Mouse (Mus musculus) kidney, adult 2 months (tissue): ENCODE measurements around the gene BC005537. TPM values are rescaled to one million over a fixed set of nuclear protein-coding genes. Genes with fewer than 3 reads are reported as not detected.
"Not testable (repeated sequence)": the region's sequence is repeated elsewhere in the genome, so short reads cannot be mapped to it uniquely, and the experiment has no call there.

ENCODE experiments used
- DNase-seq: peaks from one replicate; pipeline ENCODE4 v3.0.0; 2021
- H3K27ac ChIP-seq: fragments of 200-500 bp; 2 replicates; pipeline ENCODE4 v1.5.1; 2012; ENCODE audit warnings: low read depth, low read length, control low read depth, inconsistent platforms; ENCODE audit not compliant: insufficient read depth
- H3K27me3 ChIP-seq: fragments of 200-500 bp; replicated peaks from 2 replicates; pipeline ENCODE4 v1.6.1; 2012; ENCODE audit warnings: mild to moderate bottlenecking, moderate library complexity, low read length, inconsistent platforms; ENCODE audit not compliant: control insufficient read depth, insufficient read depth
- H3K36me3 ChIP-seq: fragments of 200-500 bp; 2 replicates; pipeline ENCODE4 v1.6.1; 2012; ENCODE audit warnings: mild to moderate bottlenecking, moderate library complexity, low read length, inconsistent platforms; ENCODE audit not compliant: control insufficient read depth, insufficient read depth
- H3K4me1 ChIP-seq: fragments of 200-500 bp; 2 replicates; pipeline ENCODE4 v1.6.1; 2011; ENCODE audit warnings: low read length; ENCODE audit not compliant: control insufficient read depth, insufficient read depth
- H3K4me3 ChIP-seq: fragments of 200-500 bp; 2 replicates; pipeline ENCODE4 v1.5.1; 2011; ENCODE audit warnings: mild to moderate bottlenecking, low read depth, low read length, control low read depth; ENCODE audit not compliant: insufficient read depth
- CTCF ChIP-seq: fragments of 200-500 bp; conservative IDR thresholded peaks from 2 replicates; pipeline ENCODE4 v1.5.1; 2011; ENCODE audit warnings: low read depth, mild to moderate bottlenecking, control low read depth, low read length, moderate library complexity, mixed read lengths; ENCODE audit not compliant: insufficient read depth, insufficient read length
- POLR2A ChIP-seq: fragments of 200-500 bp; IDR thresholded peaks from one replicate; pipeline ENCODE4 v1.6.1; 2011; ENCODE audit warnings: low read depth, low read length, control low read depth
- WGBS: fragments of 180-500 bp; shearing (Covaris S2); methylation state at CpG from one replicate; pipeline ENCODE4 v1.1.7; 2018; 5-methylcytosine and 5-hydroxymethylcytosine counted together
- polyA plus RNA-seq: library from polyadenylated mRNA; depleted of rRNA; stranded (reverse); fragments of >200 nt; gene quantifications from 2 replicates; pipeline ENCODE4 v1.2.3, GENCODE M21; 2012

BC005537 gene
- polyA plus RNA-seq, 1 experiment, result 42.4 TPM

DNA sequence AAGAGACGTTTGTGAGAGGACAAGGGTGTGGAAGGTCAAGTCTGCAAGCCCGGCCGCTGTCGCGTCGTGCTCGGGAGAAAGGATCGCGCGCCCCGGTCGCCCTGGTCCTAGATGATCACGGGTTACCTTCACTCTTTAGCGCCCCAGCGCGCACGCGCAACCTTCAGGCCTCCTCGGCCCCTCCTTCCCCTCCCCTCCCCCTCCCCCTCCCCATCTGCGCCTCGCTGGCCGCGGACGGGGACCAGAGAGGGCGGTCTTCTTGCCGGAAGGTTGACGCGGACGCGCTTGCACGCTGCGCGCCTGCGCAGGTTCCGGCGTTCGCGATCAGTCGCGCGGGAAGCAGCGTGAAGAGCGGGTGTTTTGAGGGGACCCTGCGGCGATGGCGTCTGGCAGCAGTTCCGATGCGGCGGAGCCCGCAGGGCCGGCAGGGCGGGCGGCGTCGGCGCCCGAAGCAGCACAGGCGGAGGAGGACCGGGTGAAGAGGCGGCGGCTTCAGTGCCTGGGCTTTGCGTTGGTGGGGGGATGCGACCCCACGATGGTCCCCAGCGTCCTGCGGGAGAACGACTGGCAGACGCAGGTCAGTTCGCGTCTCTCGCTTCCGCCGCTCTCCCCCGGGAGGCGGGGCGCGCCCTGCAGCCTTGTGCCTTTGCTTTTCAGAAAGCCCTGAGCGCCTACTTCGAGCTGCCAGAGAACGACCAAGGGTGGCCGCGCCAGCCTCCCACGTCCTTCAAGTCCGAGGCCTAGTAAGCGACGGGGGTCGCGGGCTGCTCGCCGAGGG is 30.1 kb downstream of the BC005537 start, which contains the start of the genes Acot13 and Tdp2:
Gene Acot13, minus strand, starts transcription at position 188 of the 778 bp plus-strand sequence.
Gene Tdp2, plus strand, starts transcription at position 327 of the 778 bp plus-strand sequence.
- no peaks in the 10 kb centered on the region for H3K36me3 ChIP-seq
- TF ChIP-seq POLR2A, result peak; percentile 53
- no peak for TF ChIP-seq CTCF
- peaks cover 14% of the 10 kb centered on the region; the same call in 1 of the 2 replicates for H3K4me1 ChIP-seq
- peak within 1 kb of the TSS; percentile 88 for H3K27ac ChIP-seq
- peak within 1 kb of the TSS; percentile 80 for H3K4me3 ChIP-seq
- DNase-seq, result peak; percentile 97
- under 1% methylated on average over 90 of the region's 90 CpGs for WGBS
- H3K27me3 ChIP-seq, result no peaks in the 10 kb centered on the region

DNA sequence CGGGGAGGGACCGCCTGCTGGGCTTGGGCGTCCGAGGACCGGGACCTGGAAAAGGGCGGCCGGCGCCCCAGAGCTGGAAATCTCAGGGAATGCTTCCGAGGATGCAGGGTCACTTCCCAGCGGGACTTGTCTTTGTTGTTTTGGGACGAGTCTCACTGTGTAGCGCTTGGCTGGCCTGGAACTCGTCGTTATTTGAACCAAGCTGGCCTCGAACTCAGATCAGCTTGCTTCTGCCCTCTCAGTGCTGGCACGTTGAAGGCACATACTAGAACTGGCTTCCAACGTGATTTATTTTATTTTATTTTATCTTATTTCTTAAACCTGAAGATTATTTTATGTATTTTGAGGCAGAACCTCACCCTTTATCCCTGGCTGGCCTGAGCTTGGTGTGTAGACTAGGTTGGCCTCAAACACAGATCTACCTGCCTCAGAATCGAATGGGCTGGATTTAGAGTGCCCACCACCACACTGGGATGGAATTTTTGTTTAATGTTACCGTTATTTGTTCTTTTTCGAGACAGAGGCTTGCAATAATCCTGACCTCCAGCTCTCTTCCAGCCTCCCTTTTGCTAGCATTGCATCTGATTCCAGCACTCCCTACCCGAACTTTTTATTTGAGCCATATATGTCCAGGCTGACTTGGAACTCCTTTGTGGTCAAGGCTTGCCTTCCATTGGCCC is 30.8 kb downstream of the BC005537 start:
- Histone ChIP-seq H3K27me3 (no peaks in the 10 kb centered on the region), H3K27ac (peak overlapping the region; percentile 68), H3K36me3 (no peaks in the 10 kb centered on the region), H3K4me3 (peak overlapping the region; percentile 80), H3K4me1 (peaks cover 9% of the 10 kb centered on the region; the same call in 1 of the 2 replicates)
- TF ChIP-seq POLR2A (no peak), CTCF (no peak)
- no peak for DNase-seq
- 2% methylated on average over 21 of the region's 21 CpGs for WGBS

DNA sequence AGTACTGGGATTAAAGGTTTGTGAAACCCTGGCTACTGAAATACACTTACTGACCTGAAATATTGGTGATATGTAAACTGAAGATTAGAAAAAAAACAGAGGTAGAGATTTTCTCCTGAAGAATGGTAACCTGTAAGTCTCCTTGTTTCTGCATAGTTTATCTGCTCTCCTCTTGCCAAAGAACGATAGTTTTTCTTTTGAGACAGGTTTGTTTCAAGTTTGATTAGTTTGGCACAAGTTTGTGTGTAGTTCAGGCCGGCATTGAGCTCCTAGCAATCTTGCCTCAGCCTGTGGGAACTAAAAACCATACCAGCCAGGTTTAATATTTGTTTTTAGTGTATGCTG is 31.3 kb downstream of the BC005537 start:
- H3K36me3 ChIP-seq, result no peaks in the 10 kb centered on the region
- TF ChIP-seq POLR2A, result no peak
- TF ChIP-seq CTCF, result no peak
- H3K4me1 ChIP-seq, result peaks cover 9% of the 10 kb centered on the region; the same call in 1 of the 2 replicates
- peak overlapping the region; percentile 80 for H3K4me3 ChIP-seq
- no peaks in the 10 kb centered on the region for H3K27me3 ChIP-seq
- WGBS, result 11% methylated on average over 2 of the region's 2 CpGs
- DNase-seq, result no peak
- H3K27ac ChIP-seq, result 0 out of 2 replicates have a peak overlapping the region, but pooled peaks have one; percentile 60

DNA sequence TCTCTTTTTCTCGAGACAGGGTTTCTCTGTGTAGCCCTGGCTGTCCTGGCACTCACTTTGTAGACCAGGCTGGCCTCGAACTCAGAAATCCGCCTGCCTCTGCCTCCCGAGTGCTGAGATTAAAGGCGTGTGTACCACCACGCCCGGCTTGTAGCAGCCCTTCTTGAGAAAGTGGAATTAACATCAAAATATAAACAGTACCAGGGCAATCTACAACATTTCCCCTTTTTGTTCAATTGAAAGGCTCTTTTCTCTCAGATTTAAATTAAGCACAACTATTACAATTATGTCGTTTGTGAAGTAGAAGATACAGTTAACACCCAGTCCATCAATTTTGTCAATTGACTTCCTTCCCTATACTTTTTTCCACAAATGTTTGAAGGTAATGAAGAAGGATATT is 36.3 kb downstream of the BC005537 start:
- DNase-seq, H3K36me3 ChIP-seq, H3K27me3 ChIP-seq, H3K4me3 ChIP-seq, H3K27ac ChIP-seq, H3K4me1 ChIP-seq: not testable (repeated sequence)
- WGBS, result 91% methylated on average over 8 of the region's 8 CpGs

DNA sequence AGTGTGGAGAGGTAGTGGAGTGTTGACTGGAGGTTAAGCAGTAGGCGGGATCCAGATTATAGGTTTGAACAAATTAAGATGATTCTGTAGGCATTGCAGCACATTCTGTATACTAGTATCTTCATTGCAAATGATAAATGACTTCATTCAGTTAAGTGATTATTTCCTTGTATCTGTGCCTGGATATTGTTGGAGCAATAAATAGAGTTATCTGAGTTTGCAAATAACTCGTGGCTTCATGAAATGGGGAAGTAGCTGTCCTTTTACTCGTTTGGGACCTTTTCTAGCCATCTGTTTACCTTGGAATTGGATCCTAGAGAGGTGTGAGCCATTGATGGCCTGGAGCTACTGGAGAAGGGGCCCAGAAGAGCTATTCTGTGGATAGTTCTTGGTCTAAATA is 38.4 kb downstream of the BC005537 start:
- no peak overlapping the region; the same call in 1 of the 2 replicates for H3K27ac ChIP-seq
- DNase-seq, result no peak
- H3K27me3 ChIP-seq, result no peaks in the 10 kb centered on the region
- WGBS, result 60% methylated on average over 3 of the region's 3 CpGs
- H3K4me1 ChIP-seq, result no peaks in the 10 kb centered on the region; the same call in 1 of the 2 replicates
- no peak for TF ChIP-seq CTCF
- no peak for TF ChIP-seq POLR2A
- no peaks in the 10 kb centered on the region; the same call in 1 of the 2 replicates for H3K36me3 ChIP-seq
- no peak overlapping the region for H3K4me3 ChIP-seq

DNA sequence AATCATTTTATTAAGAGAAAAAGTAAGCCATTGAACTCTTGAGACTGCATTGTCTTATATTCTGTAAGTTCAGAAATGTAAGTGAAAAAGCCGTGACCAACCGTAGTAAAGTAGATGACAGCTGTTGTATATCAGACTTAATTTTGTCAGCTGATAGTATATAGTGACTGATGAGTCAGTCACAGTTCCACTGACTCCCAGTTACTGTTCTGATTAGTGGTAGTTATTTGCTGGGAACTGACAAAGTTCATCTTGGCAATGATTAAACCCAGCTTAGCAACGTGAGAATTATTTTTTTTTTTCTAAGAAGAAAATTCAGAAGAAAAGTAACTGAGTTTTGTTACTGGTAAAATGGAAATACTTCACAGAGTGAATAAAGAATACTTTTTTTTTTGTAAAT is 40.2 kb downstream of the BC005537 start:
- Histone ChIP-seq H3K27ac (no peak overlapping the region), H3K27me3 (no peaks in the 10 kb centered on the region), H3K36me3 (no peaks in the 10 kb centered on the region; the same call in 1 of the 2 replicates), H3K4me1 (no peaks in the 10 kb centered on the region; the same call in 1 of the 2 replicates), H3K4me3 (no peak overlapping the region)
- WGBS, result 50% methylated on average over 3 of the region's 3 CpGs
- peak; percentile 52 for DNase-seq
- no peak for TF ChIP-seq CTCF
- TF ChIP-seq POLR2A, result no peak

DNA sequence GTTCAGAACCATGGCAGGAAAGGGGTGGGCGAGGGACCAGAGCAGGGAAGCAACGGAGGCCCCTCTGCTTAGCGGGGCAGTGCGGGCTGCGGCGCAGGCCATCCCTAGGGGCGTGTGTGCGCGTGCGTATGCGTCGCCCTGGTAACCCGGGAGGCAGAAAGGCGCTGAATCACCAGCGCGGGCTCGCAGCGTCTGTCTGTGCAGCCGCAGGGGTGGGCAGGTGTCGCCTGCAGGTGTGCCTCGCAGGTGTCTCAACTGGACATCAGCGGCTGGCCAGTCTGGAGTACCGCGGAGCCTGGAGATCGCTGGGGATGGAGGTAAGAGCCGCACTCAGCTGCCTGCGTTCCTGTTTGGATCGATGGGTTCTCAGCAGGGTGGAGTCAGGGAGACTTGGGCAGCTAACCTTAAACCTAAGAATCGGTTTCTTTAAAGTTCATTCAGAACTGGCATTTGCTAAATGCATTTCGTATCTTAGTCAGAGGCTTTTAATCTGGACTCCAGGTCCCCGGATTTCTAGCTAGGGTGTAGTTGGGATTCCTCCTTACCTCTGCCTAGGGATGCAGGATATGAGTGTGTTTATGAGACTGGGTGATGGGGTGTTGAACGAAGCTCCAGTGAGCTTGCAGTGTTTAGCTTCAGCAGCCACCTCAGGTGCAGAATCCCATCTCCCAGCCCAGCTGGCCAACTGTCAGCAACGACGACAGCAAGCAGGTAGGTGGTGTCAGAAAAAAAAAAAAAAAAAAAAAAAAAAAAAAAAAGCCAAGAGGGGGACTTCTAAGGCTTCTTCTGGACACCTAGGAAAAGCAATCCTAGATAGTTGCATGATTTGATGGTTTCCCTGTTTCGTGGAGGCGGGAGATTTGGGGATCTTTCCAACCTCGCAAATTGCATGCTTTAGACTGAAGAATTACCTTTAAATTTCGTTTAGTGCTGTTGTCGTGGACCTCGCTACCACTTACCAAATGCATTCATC is 43.8 kb downstream of the BC005537 start, which contains the start of gene D130043K22Rik:
Gene D130043K22Rik, plus strand, starts transcription at position 153 of the 973 bp plus-strand sequence.
- WGBS, result 19% methylated on average over 40 of the region's 40 CpGs

More for the DNA sequence above, 43.8 kb downstream of the BC005537 start, which contains the start of gene D130043K22Rik:
- H3K4me3 ChIP-seq, result peak within 1 kb of the TSS; percentile 49
- H3K27me3 ChIP-seq, result no peaks in the 10 kb centered on the region
- no peaks in the 10 kb centered on the region; the same call in 1 of the 2 replicates for H3K36me3 ChIP-seq
- no peak for TF ChIP-seq CTCF
- no peak for TF ChIP-seq POLR2A
- peaks cover 5% of the 10 kb centered on the region; the same call in 1 of the 2 replicates for H3K4me1 ChIP-seq
- peak; percentile 43 for DNase-seq
- no peak within 1 kb of the TSS for H3K27ac ChIP-seq
